Mouse (Mus musculus): ENCODE results near the gene Sertad4. TPM values are rescaled to one million over a fixed set of nuclear protein-coding genes. Genes with fewer than 3 reads are reported as not detected.

Gene Sertad4
- polyA plus RNA-seq, 1 experiment from 2014 or later = 24.5 TPM

Other genes starting within 250 kb of the Sertad4 start
- gene Hhat, start 84.5 kb downstream of the Sertad4 start, polyA plus RNA-seq (2014; fragmentation: Nextera tagmentation; extraction: Ambion mirVana) = 3.1 and 3.5 TPM in 2 replicates
- gene Syt14, start 180.0 kb upstream of the Sertad4 start, polyA plus RNA-seq (2014; fragmentation: Nextera tagmentation; extraction: Ambion mirVana) = 10.6 and 13.0 TPM in 2 replicates